Mouse (Mus musculus) liver, embryonic 14.5 days (tissue): Measurements from ENCODE around the gene Cul7.

Experiments
- CTCF ChIP-seq: IDR thresholded peaks from 2 replicates; pipeline ENCODE4 v1.5.1; 2016; ENCODE audit warnings: antibody characterized with exemption, low read depth, control low read depth
- EP300 ChIP-seq: IDR thresholded peaks from 2 replicates; pipeline ENCODE4 v1.6.1; 2016; ENCODE audit warnings: antibody characterized with exemption, low read depth

- TF ChIP-seq CTCF (no peak), EP300 (no peak)
These were observed 41.3 kb downstream of the Cul7 start for GRCm38 (mm10) chr17:46691390-46691789.
